Mouse (Mus musculus) ZHBTc4 (cell line): ENCODE data around the gene Haspin.
"Not testable (repeated sequence)": the region's sequence is repeated elsewhere in the genome, so short reads cannot be mapped to it uniquely, and the experiment has no call there.

Experiments
- DNase-seq: peaks from one replicate; pipeline ENCODE4 v3.0.0-alpha.2; 2011; ENCODE audit warnings: low read depth, low spot score

Gene Haspin

GRCm38 (mm10) chr11:73144261-73144681, 6.2 kb upstream of the Haspin start:
- DNase-seq, result peak; percentile 51

- DNase-seq, result no peak
Observed at GRCm38 (mm10) chr11:73137116-73137515, 978 bp downstream of the Haspin start.

- DNase-seq, result no peak
Observed at GRCm38 (mm10) chr11:73136587-73136986, 1.5 kb downstream of the Haspin start.

- no peak for DNase-seq
Observed at GRCm38 (mm10) chr11:73134222-73134621, 3.9 kb downstream of the Haspin start.

GRCm38 (mm10) chr11:73132999-73133398, 5.1 kb downstream of the Haspin start:
- no peak for DNase-seq

GRCm38 (mm10) chr11:73131020-73131419, 7.1 kb downstream of the Haspin start:
- peak; percentile 63 for DNase-seq

- no peak for DNase-seq
Observed at GRCm38 (mm10) chr11:73126495-73126894, 11.6 kb downstream of the Haspin start.

GRCm38 (mm10) chr11:73111414-73111813, 26.7 kb downstream of the Haspin start:
- no peak for DNase-seq

- DNase-seq, result no peak
Observed at GRCm38 (mm10) chr11:73109941-73110340, 28.2 kb downstream of the Haspin start.

- no peak for DNase-seq
Observed at GRCm38 (mm10) chr11:73108898-73109625, 29.0 kb downstream of the Haspin start.

- no peak for DNase-seq
Observed at GRCm38 (mm10) chr11:73108195-73108897, 29.7 kb downstream of the Haspin start.

GRCm38 (mm10) chr11:73107358-73107757, 30.7 kb downstream of the Haspin start:
- not testable (repeated sequence) for DNase-seq

GRCm38 (mm10) chr11:73105246-73105645, 32.8 kb downstream of the Haspin start:
- no peak for DNase-seq

- no peak for DNase-seq
Observed at GRCm38 (mm10) chr11:73101308-73101707, 36.8 kb downstream of the Haspin start.

GRCm38 (mm10) chr11:73099976-73100750, 37.9 kb downstream of the Haspin start:
- no peak for DNase-seq

- DNase-seq, result peak; percentile 25
Observed at GRCm38 (mm10) chr11:73098860-73099259, 39.2 kb downstream of the Haspin start.

GRCm38 (mm10) chr11:73094231-73094995, 43.7 kb downstream of the Haspin start:
- no peak for DNase-seq

- DNase-seq, result no peak
Observed at GRCm38 (mm10) chr11:73092877-73093276, 45.2 kb downstream of the Haspin start.

- DNase-seq, result no peak
Observed at GRCm38 (mm10) chr11:73092057-73092456, 46.0 kb downstream of the Haspin start.

- no peak for DNase-seq
Observed at GRCm38 (mm10) chr11:73090826-73091225, 47.3 kb downstream of the Haspin start.

- no peak for DNase-seq
Observed at GRCm38 (mm10) chr11:73090283-73090682, 47.8 kb downstream of the Haspin start, which contains the start of gene Itgae. Gene Itgae (plus strand): TSS chr11:73090583.
